Mouse (Mus musculus) E14TG2a.4 (cell line): ENCODE measurements around the gene Nt5c2.

Source experiments
- CTCF ChIP-seq: conservative IDR thresholded peaks from 2 replicates; pipeline ENCODE4 v1.5.1; 2014; ENCODE audit warnings: low read length
- POU5F1 ChIP-seq: IDR thresholded peaks from 2 replicates; pipeline ENCODE4 v1.6.1; 2014; ENCODE audit warnings: low read length, borderline replicate concordance

DNA sequence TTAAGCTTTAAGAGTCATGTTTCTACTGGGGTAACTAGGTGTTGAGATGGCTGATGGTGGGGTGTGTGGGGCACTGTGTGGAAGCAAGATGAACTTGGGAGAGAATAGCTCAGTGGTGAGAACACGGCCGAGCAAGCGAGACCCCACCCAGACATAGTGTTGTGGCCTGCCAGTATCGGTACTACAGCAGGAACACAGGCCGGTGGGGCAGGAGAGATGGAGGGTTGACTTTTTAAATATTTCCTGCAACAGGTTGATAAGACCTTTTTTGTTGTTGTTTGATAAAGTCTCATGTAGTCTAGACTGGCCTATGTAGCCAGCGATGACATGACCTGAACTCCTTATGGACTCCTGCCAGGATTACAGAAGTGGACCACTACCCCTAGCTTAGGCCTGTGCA, 114.2 kb downstream of the Nt5c2 start:
- TF ChIP-seq CTCF (no peak), POU5F1 (no peak)
